Mouse (Mus musculus) cerebellum, adult 2 months (tissue): ENCODE measurements around the gene Trem3.

ENCODE experiments used
- CTCF ChIP-seq: fragments of 200-500 bp; IDR thresholded peaks from 2 replicates; pipeline ENCODE4 v1.5.1; 2011; ENCODE audit warnings: low read depth, mild to moderate bottlenecking, control low read depth, low read length, moderate library complexity, borderline replicate concordance; ENCODE audit not compliant: insufficient read depth
- POLR2A ChIP-seq: fragments of 200-500 bp; IDR thresholded peaks from 2 replicates; pipeline ENCODE4 v1.6.1; 2011; ENCODE audit warnings: low read length, control low read depth, borderline replicate concordance; ENCODE audit not compliant: insufficient read depth

DNA sequence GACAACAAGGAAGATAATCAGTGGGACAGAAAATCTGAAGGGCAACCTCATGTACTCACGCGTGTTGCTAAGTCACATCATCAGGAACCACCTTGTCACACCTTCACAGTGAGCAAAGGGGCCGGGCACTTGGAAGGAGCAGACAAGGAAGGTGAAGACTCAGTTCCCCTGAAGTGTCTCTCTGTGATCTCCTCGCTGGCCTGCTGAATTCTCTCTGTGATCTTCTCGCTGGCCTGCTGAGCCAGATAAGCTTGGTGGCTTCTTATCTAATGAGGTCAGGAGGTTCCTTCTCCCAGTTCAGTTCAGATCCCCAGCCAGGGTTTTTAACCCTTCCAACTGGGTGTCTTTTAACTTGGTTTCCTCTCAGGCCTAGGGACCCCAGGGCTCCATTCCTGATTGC lies 24.6 kb downstream of the Trem3 start:
- TF ChIP-seq POLR2A (no peak), CTCF (no peak)
